Mouse (Mus musculus) liver, adult (tissue): ENCODE measurements around the gene Cwf19l1.

Experiments
- GATA4 ChIP-seq: IDR thresholded peaks from 2 replicates; pipeline ENCODE4 v1.6.1; 2014; ENCODE audit warnings: mild to moderate bottlenecking, low read length; ENCODE audit not compliant: insufficient replicate concordance

Gene Cwf19l1

DNA sequence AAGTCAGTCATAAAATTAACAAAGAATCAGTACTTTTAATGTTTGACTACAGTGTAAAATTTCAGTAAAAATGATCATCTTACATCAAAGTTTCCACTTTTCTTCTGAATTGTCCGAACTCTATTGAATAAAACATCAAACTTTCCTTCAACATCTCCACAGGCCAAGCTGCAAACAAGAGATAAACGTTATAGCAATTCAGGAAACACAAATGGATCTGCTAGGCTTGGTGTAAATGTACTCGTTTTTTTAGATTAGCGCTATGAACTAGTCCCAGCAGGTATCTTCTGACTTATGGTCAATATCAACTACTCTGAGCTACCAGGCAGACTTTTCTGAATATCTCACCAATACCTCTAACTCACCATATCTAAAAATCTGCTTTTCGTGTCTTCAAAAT lies 2.8 kb downstream of the Cwf19l1 start:
- TF ChIP-seq GATA4, result no peak

DNA sequence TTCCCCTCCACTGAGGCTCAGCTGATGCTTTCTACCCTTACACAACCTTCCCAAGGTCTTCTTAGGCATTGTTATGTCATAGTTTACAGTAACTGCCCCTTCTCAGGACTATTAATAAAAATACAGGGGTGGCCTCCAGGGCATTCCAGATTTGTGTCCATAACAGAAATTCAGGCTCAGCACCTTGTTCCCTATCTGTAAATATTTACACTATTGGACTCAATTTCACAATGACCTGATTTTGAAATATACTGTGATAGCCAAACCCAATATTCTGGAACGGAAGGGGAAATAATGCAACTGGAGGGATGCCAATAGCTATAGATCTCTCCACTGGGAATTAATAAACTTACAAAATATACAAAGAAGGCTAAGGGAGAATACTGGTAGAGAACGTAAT lies 7.1 kb downstream of the Cwf19l1 start:
- no peak for TF ChIP-seq GATA4

- TF ChIP-seq GATA4, result no peak
Observed at GRCm38 (mm10) chr19:44127729-44128497, 7.8 kb downstream of the Cwf19l1 start.

- TF ChIP-seq GATA4, result no peak
Observed at GRCm38 (mm10) chr19:44121137-44121536, 14.5 kb downstream of the Cwf19l1 start.

GRCm38 (mm10) chr19:44117793-44118192 lies 17.9 kb downstream of the Cwf19l1 start:
- TF ChIP-seq GATA4, result no peak

GRCm38 (mm10) chr19:44111706-44112105 lies 24.0 kb downstream of the Cwf19l1 start:
- no peak for TF ChIP-seq GATA4

GRCm38 (mm10) chr19:44110356-44110755 lies 25.3 kb downstream of the Cwf19l1 start:
- TF ChIP-seq GATA4, result no peak

GRCm38 (mm10) chr19:44108996-44109395 lies 26.7 kb downstream of the Cwf19l1 start:
- no peak for TF ChIP-seq GATA4

DNA sequence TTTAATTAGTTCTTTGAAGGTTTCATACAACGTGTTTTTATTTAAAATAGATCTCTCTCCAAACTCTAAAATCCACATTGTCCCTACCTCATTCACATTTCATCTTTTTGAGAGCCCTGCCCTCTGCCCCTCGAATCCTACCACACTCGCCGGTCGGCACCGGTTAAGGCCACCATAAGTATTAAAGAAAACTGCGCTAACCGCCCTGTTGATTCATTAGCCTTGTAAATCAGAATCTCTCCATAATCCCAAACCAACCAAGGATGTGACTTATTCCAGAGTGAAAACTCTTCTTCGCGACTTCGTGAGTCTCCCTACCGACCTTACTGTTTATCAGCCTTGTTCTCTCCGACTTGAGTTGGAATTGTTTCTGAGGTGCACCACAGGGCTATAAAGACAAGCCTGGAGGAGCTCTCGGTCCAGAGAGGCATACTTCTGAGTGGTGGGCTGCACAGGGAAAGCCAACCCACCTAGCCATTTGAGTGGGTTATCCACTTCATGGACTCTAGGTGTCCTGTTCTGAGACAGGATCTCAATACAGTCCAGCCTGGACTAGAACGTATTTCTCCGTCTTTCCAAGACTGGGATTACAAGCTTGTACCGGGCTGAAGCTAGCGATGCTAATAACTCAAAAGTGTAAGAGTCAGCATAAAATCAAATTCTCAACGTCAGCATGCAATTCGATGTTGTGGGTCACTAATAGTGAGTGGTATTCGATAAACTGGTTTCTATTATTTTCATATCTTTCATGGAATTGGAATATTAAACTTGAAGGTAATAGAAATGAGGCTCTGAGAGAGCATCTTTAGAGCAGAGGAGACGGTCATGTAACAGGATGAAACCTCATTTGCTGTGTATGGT lies 27.8 kb downstream of the Cwf19l1 start:
- no peak for TF ChIP-seq GATA4

DNA sequence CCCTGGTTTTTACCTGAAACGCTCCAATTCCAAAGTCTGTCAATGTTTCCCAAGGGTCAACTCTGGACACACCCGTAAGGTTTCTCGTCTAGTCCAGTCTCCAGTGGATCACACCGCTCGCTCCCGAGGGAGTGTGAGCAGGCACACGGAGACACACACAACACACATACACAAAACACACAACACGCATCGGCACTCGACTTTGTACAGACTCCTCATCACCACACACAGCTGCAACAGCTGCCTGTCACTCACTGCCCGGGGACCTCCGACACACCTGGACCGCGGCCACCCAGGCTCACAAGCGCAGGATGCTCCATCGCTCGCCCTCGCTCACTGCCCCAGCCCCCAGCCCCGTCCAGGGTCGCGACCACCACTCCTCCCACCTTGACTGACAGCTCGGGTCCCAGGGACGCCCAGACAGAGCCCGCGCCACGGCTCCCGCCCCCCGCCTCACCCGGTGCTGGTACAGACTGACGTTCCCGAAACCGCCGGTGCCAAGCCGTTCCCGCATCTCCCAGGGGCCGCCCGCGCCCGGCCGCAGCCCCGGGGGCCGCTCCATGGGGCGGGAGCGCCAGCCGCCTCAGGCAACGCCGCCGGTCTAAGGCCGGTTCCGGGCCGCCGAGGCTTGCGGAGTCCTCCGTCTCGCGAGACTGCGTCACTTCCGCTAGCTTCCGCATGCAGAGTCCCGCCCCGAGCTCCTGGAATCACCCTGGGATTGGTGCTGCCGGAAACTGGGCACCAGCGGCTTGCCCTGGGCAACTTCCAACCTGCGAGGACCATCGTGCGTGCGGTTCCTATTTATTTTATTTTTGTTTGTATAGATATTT lies 28.6 kb downstream of the Cwf19l1 start, which contains the start of gene Chuk:
Gene Chuk, minus strand, starts transcription at position 650 of the 830 bp plus-strand sequence.
- TF ChIP-seq GATA4, result no peak; the same call in 1 of the 2 replicates

GRCm38 (mm10) chr19:44104393-44104792 lies 31.3 kb downstream of the Cwf19l1 start:
- TF ChIP-seq GATA4, result no peak

DNA sequence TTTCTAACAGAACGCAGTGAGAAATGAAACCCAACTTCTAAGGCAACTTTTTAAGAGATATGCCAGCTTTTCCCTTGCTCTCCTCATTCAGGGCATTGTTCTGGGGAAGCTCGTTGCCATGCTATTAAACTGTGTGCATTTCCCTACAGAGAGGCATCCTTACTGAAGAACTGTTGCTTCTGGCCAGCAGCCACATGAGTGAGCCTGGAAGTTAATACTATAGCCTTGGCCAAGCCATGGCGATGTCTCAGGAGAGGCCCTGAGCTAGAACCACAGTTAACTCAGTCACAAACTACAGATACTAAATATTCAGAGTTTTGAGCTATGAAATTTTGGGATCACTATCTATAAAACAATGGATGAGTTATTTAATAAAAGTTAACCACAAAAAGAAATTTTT lies 32.7 kb downstream of the Cwf19l1 start:
- no peak for TF ChIP-seq GATA4

DNA sequence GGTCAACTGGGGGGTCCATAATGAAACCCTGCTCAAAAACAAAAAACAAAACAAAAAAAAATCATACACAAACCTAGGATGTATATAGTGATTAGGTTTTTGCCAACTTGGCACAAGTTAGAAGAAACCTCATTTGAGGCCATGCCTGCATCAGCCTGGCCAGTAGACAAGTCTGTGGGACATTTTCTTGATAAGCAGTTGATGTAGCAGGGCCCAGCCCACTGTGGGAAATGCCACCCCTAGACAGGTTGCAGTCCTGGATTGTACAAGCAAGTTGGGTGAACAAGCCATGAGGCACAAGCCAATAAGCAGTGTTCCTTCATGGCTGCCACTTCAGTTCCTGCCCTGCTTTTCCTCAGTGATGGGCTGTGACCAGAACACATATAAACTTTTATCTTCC lies 34.8 kb downstream of the Cwf19l1 start:
- TF ChIP-seq GATA4, result no peak

GRCm38 (mm10) chr19:44086278-44086677 lies 49.4 kb downstream of the Cwf19l1 start:
- TF ChIP-seq GATA4, result no peak

DNA sequence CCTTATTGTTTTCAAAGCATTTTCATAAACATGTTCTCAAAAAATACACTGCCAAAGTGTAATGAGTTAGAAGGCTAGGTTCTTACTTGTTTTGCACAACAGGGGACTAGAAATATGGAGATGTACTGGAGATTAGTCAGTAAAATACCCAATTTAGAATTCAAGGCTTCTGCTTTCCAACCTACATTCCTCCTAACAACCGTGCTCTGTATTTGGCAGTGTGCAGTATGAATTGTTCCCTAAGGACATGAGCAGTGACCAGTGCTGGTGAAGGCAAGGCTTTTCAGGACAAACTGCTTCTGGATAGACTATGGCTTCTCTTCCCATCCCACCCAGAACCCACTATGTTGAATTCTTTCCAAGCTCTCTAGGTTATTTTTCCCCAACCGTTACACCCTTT lies 54.8 kb downstream of the Cwf19l1 start:
- no peak for TF ChIP-seq GATA4
